Mouse (Mus musculus) small intestine, adult 2 months (tissue): Measurements from ENCODE around the gene Ppp1r16b. TPM values are rescaled to one million over a fixed set of nuclear protein-coding genes. Genes with fewer than 3 reads are reported as not detected.

Source experiments
- H3K27ac ChIP-seq: fragments of 200-500 bp; 2 replicates; pipeline ENCODE4 v1.5.1; 2012; ENCODE audit warnings: low read depth, low read length, control low read depth, inconsistent platforms; ENCODE audit not compliant: insufficient read depth
- H3K27me3 ChIP-seq: fragments of 200-500 bp; 2 replicates; pipeline ENCODE4 v1.6.1; 2012; ENCODE audit warnings: mild to moderate bottlenecking, moderate library complexity, low read length, inconsistent platforms; ENCODE audit not compliant: control insufficient read depth, insufficient read depth
- H3K36me3 ChIP-seq: fragments of 200-500 bp; 2 replicates; pipeline ENCODE4 v1.6.1; 2012; ENCODE audit warnings: mild to moderate bottlenecking, low read length, control low read depth, inconsistent platforms; ENCODE audit not compliant: control insufficient read depth, insufficient read depth
- H3K4me1 ChIP-seq: fragments of 200-500 bp; 2 replicates; pipeline ENCODE4 v1.6.1; 2012; ENCODE audit warnings: low read length, inconsistent platforms, mixed read lengths; ENCODE audit not compliant: control insufficient read depth, insufficient read depth, insufficient read length
- H3K4me3 ChIP-seq: fragments of 200-500 bp; 2 replicates; pipeline ENCODE4 v1.5.1; 2012; ENCODE audit warnings: low read depth, mild to moderate bottlenecking, control low read depth, inconsistent platforms, low read length, moderate library complexity
- CTCF ChIP-seq: fragments of 200-500 bp; IDR thresholded peaks from 2 replicates; pipeline ENCODE4 v1.5.1; 2012; ENCODE audit warnings: low read depth, mild to moderate bottlenecking, control low read depth, inconsistent platforms, low read length, moderate library complexity, mixed read lengths; ENCODE audit not compliant: insufficient replicate concordance, insufficient read length; ENCODE audit errors: extremely low read depth
- POLR2A ChIP-seq: fragments of 200-500 bp; IDR thresholded peaks from 2 replicates; pipeline ENCODE4 v1.6.1; 2012; ENCODE audit warnings: low read depth, mild to moderate bottlenecking, control low read depth, inconsistent platforms, low read length, moderate library complexity
- whole genome bisulfite sequencing: fragments of 180-500 bp; shearing (Covaris S2); methylation state at CpG from one replicate; pipeline ENCODE4 v1.1.7; 2018; 5-methylcytosine and 5-hydroxymethylcytosine counted together
- polyA plus RNA-seq: library from polyadenylated mRNA; depleted of rRNA; stranded (reverse); fragments of >200 nt; gene quantifications from 2 replicates; pipeline ENCODE4 v1.2.3, GENCODE M21; 2012

Gene Ppp1r16b
- polyA plus RNA-seq, 1 experiment: 3.9 TPM

GRCm38 (mm10) chr2:158762339-158762738 lies 97.1 kb downstream of the Ppp1r16b start:
- no peaks in the 10 kb centered on the region for H3K4me1 ChIP-seq
- no peaks in the 10 kb centered on the region for H3K27me3 ChIP-seq
- no peak for TF ChIP-seq CTCF
- TF ChIP-seq POLR2A: no peak
- peaks cover 4% of the 10 kb centered on the region for H3K36me3 ChIP-seq
- no peak overlapping the region for H3K27ac ChIP-seq
- WGBS: 48% methylated on average over 5 of the region's 5 CpGs
- H3K4me3 ChIP-seq: no peak overlapping the region

DNA sequence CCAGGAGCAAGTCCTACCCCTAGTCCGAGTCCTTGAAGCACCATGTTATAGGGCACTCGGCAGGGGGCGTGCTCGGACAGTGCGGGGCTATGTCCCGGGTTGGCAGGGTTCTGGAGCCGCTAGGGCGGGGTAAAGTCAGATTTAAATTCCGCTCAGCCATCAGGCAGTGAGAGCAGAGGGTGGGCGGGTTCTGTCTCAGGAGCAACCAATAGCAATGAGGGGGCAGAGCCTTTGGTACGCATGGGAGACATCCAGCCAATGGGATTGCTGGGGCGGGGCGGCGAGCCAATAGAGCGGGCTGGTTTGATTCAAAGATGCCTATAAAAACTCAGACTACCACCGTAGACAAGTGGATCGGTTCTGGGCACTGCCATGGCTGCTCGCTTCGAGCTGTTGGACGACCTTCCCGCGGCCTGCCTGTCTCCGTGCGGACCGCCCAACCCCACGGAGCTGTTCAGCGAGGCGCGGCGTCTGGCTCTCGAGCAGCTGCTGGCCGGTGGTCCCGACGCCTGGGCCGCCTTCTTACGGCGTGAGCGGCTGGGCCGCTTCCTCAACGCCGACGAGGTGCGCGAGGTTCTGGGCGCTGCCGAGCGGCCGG lies 102.6 kb downstream of the Ppp1r16b start, which contains the start of gene Fam83d:
Fam83d (plus strand) TSS at position 352 of the 598 bp plus-strand sequence.
- Histone ChIP-seq H3K4me1 (peaks cover 11% of the 10 kb centered on the region; the same call in 1 of the 2 replicates), H3K4me3 (peak within 1 kb of the TSS; percentile 76), H3K36me3 (no peaks in the 10 kb centered on the region), H3K27me3 (no peaks in the 10 kb centered on the region), H3K27ac (peak within 1 kb of the TSS; percentile 4; the same call in 1 of the 2 replicates)
- WGBS: under 1% methylated on average over 48 of the region's 48 CpGs
- TF ChIP-seq POLR2A (peak; percentile 84), CTCF (peak; percentile 78)

DNA sequence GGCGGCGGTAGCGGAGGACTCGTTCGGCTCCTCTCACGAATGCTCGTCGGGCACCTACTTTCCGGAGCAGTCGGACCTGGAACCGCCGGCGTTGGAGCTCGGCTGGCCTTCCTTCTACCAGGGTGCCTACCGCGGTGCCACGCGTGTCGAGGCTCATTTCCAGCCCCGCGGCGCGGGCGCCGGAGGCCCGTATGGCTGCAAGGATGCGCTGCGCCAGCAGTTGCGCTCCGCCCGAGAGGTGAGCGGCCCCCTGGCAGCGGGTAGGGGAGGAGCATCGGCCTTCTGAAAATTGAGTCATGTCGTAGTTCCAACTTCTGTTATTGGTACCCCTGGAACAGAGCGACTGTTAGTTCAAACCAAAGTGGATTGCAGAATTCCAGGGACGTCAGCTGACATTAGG lies 103.2 kb downstream of the Ppp1r16b start:
- Histone ChIP-seq H3K36me3 (no peaks in the 10 kb centered on the region), H3K4me3 (peak overlapping the region; percentile 76), H3K27ac (peak overlapping the region; percentile 4; the same call in 1 of the 2 replicates), H3K27me3 (no peaks in the 10 kb centered on the region), H3K4me1 (peaks cover 11% of the 10 kb centered on the region; the same call in 1 of the 2 replicates)
- 1% methylated on average over 37 of the region's 37 CpGs for WGBS
- no peak for TF ChIP-seq POLR2A
- no peak for TF ChIP-seq CTCF

DNA sequence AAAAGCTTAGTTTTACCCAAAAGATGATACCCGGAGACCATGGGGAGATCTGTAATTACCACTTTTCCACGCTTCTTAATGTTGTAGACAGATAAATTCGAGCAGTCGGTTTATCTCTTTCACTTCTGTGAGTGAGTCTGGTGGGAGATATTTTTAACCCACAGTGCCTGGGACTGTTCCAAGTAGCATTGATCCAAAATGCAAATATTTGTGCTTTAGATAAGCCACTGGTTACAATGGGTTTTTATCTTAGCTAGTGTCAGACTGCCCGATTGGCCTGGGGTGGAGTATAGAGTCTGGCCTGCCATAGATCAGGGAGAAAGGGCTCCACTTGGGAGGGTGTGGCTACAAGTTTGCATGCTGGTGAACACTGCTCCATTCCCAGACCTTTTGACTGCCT lies 103.6 kb downstream of the Ppp1r16b start:
- H3K4me3 ChIP-seq: peak overlapping the region; percentile 76
- H3K36me3 ChIP-seq: no peaks in the 10 kb centered on the region
- WGBS: 2% methylated on average over 5 of the region's 5 CpGs
- no peaks in the 10 kb centered on the region for H3K27me3 ChIP-seq
- H3K27ac ChIP-seq: peak overlapping the region; percentile 4; the same call in 1 of the 2 replicates
- no peak for TF ChIP-seq CTCF
- TF ChIP-seq POLR2A: no peak
- peaks cover 11% of the 10 kb centered on the region; the same call in 1 of the 2 replicates for H3K4me1 ChIP-seq

GRCm38 (mm10) chr2:158770126-158770757 lies 105.0 kb downstream of the Ppp1r16b start:
- WGBS: 68% methylated on average over 13 of the region's 13 CpGs
- Histone ChIP-seq H3K4me1 (peaks cover 11% of the 10 kb centered on the region; the same call in 1 of the 2 replicates), H3K27ac (no peak overlapping the region), H3K27me3 (no peaks in the 10 kb centered on the region), H3K4me3 (peak overlapping the region; percentile 3; the same call in 1 of the 2 replicates), H3K36me3 (no peaks in the 10 kb centered on the region)
- TF ChIP-seq CTCF (no peak), POLR2A (no peak)

GRCm38 (mm10) chr2:158771066-158771763 lies 106.0 kb downstream of the Ppp1r16b start:
- Histone ChIP-seq H3K36me3 (no peaks in the 10 kb centered on the region), H3K27me3 (no peaks in the 10 kb centered on the region), H3K4me3 (no peak overlapping the region), H3K27ac (no peak overlapping the region), H3K4me1 (peaks cover 11% of the 10 kb centered on the region; the same call in 1 of the 2 replicates)
- TF ChIP-seq POLR2A (no peak), CTCF (no peak)
- 69% methylated on average over 11 of the region's 11 CpGs for WGBS

- 88% methylated on average over 13 of the region's 13 CpGs for WGBS
- H3K4me1 ChIP-seq: peaks cover 24% of the 10 kb centered on the region
- H3K27ac ChIP-seq: no peak overlapping the region
- no peaks in the 10 kb centered on the region for H3K36me3 ChIP-seq
- H3K27me3 ChIP-seq: no peaks in the 10 kb centered on the region
- H3K4me3 ChIP-seq: no peak overlapping the region
- TF ChIP-seq CTCF (no peak), POLR2A (no peak)
Observed at GRCm38 (mm10) chr2:158772808-158773207, 107.6 kb downstream of the Ppp1r16b start.
